Mouse (Mus musculus) kidney, postnatal 10 days (tissue): ENCODE measurements around the gene Fam227b.
A peak's percentile ranks its signal among the peaks of the same experiment; 100 is the strongest.

Source experiments
- DNase-seq: peaks from one replicate; pipeline ENCODE4 v3.0.0; 2021; ENCODE audit warnings: mixed read lengths

The Fam227b gene

DNA sequence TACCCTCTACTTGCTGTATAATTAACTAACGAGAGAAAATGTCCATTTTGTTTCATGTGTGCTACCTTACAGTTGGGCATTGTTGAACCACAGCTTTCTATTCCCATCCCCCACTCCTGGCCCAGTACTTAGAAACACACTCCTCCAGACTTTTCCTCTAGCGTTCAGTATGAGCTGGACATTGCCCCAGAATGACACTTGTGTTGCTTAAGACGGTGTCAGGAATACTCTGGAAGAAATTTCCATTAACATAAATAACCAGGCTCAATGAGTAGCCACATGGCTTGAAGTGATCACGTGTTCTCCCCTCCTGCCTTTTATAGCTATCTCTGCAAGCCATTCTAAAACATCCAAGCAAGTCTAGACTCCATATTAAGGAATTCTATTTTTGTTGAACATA lies 91.2 kb downstream of the Fam227b start:
- peak; percentile 18 for DNase-seq

DNA sequence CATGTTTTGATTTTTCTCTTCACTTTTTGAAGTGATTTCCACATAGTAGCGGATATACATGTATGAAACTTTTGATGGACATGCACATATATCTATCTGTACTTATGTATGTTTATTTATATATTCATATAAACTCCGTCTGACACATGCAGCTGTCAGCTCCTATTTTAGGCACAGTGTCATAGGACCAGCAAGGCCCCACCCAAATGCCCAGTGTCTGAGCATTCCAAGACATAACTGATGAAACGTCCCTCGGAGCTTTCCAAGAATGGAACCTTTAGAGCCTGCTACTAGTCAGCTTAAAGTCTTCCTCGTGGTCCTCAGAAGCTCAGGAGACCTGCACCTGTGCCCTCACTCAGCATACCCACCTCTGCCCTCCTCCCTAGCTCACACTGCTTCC lies 98.1 kb downstream of the Fam227b start:
- DNase-seq, result no peak

- no peak for DNase-seq
Observed at GRCm38 (mm10) chr2:126052749-126053557, 98.9 kb downstream of the Fam227b start.

- no peak for DNase-seq
Observed at GRCm38 (mm10) chr2:126045621-126046020, 106.2 kb downstream of the Fam227b start.

GRCm38 (mm10) chr2:126042674-126043073 lies 109.1 kb downstream of the Fam227b start:
- DNase-seq, result no peak

- no peak for DNase-seq
Observed at GRCm38 (mm10) chr2:126041237-126041636, 110.6 kb downstream of the Fam227b start.

GRCm38 (mm10) chr2:126040651-126041050 lies 111.2 kb downstream of the Fam227b start:
- no peak for DNase-seq

GRCm38 (mm10) chr2:126039414-126039891 lies 112.4 kb downstream of the Fam227b start:
- no peak for DNase-seq

- no peak for DNase-seq
Observed at GRCm38 (mm10) chr2:126038221-126039000, 113.4 kb downstream of the Fam227b start.

DNA sequence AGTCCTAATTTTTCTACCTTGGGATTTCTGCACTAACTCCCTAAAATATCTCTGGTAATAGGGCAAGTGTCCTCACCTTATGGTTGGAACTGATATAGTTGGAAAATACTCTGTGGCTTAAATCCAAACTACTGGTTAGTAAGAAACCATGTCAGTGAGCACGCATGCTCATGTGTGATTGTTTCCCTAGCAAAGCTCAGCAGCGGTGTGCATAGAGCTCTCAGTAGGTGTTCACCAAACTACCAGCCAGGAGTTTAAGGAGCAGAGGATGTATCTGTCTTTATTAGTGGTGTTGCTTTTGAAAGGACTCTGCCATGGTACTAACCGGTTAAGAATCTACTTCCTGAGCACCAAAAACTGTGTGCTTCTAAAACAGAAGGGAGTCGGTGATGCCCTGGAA lies 115.7 kb downstream of the Fam227b start:
- no peak for DNase-seq

GRCm38 (mm10) chr2:126035013-126035770 lies 116.6 kb downstream of the Fam227b start:
- DNase-seq, result no peak

DNA sequence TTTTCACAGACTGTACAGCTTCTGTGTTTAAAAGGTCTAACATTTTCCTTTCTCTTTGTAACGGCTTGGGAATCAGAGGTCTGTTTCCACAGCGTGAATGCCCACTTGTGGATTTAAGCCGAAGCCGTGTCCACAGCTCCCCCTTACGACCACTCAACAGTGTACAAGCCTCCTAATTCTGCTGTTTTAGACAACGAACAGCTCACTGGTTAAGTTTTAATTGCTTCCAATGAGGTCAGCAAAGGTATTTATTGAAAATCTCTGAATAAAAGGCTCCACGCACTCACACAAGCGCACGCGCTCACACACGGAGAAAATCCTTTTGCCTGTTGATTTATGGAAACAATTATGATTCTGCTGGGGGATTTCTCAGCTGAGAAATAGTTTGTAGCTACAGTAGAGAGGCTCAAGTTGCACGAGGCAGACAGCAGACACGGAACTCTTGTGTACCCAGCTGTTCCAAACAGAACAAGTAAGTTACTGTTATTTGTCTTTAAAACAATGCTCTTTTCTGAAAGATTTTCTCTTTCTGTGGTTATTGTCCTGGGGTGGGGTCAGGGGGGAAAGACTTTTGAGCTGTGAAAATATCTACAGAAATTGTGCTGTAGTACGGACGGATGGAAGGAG lies 117.3 kb downstream of the Fam227b start, which contains the start of gene Fgf7:
TSS of gene Fgf7 (plus strand) at position 280 of the 627 bp plus-strand sequence.
- peak; percentile 55 for DNase-seq

DNA sequence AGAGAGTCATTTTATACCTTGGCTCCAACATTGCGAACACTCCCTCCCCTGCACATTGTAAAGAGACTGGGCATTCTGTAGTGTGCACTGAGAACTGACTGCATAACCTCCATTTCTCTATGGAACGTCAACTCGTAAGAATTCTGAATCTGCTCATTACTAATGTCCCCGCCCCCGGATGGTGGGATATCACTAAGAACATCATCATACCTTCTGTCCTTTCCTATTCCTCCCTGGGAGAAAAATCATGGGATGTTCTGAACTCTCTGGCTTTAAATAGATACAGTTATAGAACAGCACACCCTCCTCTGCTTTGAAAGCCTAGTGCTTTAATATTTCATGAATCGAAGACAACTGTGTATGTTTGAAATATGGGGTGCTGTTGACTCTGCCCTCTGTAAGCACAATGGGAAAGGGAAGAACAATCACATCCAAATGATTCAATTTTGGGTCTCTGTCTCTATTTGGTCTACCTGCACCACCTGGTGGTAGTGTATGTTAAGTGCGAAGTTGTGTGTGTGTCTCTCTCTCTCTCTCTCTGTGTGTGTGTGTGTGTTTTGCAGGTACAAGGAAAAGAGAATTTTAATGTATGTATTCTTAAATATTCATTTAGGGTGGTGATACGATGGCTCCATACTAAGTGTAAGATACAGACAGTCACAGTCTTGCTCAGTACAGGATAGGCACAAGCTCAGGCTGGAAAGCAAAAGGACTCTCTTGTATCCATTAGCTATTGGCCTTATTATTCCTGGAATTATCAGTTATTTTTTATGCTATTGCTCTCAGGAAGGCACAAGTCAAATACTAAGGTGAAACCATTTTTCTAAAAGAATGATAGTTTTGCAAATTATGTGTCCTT lies 118.5 kb downstream of the Fam227b start:
- peak; percentile 36 for DNase-seq

GRCm38 (mm10) chr2:126031186-126031900 lies 120.5 kb downstream of the Fam227b start:
- no peak for DNase-seq

- no peak for DNase-seq
Observed at GRCm38 (mm10) chr2:126015763-126016473, 135.9 kb downstream of the Fam227b start.

DNA sequence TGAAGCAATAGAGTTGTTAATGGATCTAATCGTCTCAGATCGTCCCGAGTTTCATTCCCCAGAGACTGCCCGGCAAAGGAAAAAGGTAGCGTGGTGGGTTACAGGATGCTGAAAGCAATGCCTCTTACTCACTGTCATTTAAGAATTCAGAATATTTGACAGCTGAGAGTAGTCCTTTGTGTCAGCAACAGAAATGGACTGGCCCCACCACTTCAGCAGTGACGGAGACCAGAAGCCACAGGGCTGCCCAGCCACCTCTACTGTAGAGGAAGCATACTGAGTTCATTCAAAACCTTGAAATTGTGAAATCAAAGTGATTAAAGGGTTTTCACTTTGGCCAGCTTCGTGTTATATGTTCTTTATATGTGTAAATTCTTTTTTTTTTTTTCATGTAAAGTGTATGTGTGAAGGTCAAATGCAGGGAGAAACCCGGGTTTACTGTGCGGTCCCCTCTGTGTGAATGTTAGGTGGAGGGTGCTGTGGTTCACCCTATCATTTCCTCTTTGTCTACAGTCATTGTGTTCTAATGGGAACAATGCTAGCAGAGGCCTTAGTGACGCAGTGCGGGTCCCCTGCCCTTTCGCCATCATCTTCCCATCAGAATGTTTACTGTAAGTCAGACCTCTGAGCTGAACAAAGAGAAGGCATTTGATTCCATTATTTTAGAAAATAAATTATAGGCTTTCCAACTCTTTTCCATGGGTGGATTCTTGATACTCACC lies 136.7 kb downstream of the Fam227b start:
- no peak for DNase-seq

DNA sequence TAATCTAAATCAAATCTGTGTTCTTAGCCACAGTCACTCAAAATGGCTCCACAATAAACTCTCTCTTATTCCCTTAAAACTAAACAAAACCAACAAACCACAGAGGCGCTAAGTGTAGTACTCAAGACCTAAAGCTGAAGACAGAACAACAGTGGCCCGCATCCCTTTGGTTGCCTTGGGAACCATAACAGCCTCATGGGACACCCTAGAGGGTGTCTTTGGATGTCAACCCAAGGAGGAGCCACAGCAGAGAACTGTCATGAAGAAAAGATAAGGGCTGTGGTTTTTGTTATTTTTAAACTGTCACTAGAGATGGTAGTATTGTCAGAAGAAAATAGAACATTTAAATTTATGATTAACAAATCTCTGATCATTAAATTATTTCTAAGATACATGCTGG lies 145.1 kb downstream of the Fam227b start:
- DNase-seq, result no peak

DNA sequence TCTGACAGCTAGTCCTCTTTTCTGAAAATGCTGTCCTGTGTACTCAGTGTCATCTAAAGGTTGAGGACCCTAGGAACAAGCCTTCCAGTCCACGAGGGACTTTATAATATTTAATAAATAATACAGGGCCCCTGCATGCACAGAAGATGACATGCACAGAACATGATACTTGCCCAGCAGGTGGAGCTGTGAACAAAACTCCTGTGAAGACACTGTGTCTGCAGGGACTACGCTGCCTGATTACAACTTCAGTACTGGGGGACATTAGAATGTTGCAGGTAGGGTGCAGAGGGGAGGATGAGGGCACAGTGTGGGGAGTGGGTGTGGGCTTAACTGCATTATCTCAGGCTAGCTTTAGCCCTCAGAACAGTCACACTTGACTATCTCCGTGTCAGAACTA lies 145.7 kb downstream of the Fam227b start:
- DNase-seq, result peak; percentile 79

DNA sequence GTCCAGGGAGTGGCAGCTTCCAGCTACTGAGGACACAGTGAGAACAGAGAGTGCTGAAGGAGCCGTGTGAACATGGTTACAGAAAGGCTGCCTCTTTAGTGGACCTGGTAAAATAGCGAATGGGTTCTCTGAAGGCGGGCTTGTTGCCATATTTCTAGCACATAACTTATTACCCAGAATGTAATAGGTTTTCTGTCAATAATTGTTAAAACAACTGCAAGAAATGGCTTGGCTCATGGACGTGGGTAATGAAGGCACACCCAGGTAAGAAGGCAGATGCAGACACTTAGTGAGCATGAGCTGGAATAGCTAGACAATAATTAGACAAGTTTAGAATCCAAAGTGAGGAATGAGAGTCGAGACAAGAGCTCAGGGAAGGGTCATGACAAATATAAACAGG lies 149.5 kb downstream of the Fam227b start:
- no peak for DNase-seq
